Mouse (Mus musculus): ENCODE data around the gene Pld1. TPM values are rescaled to one million over a fixed set of nuclear protein-coding genes. Genes with fewer than 3 reads are reported as not detected.

Gene Pld1
- polyA plus RNA-seq, 1 experiment, result 9.0 TPM

DNA sequence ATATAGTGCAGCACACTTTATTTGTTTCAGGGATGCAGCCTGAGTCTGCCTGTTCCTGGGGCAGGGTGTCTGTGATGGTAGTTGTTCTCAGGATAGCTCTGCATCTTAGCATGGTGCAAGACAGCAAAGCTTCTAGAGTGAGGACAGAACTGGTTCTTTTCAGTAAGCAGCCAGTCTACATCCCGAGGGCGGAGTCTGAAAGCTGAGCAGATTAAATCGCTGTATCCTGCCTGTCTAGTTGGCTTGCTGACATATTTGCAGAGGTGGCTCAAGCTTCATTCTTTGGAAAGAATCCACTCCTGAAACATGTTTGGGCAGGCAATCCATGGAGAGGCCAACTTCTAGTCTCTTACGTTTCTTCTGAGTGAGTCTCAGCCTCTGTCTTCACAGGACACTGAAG, 69.9 kb downstream of the Pld1 start:
- 52% methylated on average over 4 of the region's 4 CpGs for WGBS
- H3K4me1 ChIP-seq (ENCODE audit: control insufficient read depth, insufficient read depth, low read length), result peaks cover 8% of the 10 kb centered on the region
- TF ChIP-seq CTCF (IDR thresholded peaks at IDR 0.05; ENCODE audit: insufficient read depth, low read length) (no peak), POLR2A (IDR thresholded peaks at IDR 0.05; ENCODE audit: borderline replicate concordance, extremely low read depth, low read depth, low read length) (no peak)
- no peak for DNase-seq
- H3K4me3 ChIP-seq (replicated peaks; ENCODE audit: extremely low read depth, low read depth, low read length), result no peak overlapping the region

GRCm38 (mm10) chr3:28012177-28012576, 73.7 kb downstream of the Pld1 start:
- Histone ChIP-seq H3K4me3 (replicated peaks; ENCODE audit: extremely low read depth, low read depth, low read length) (no peak overlapping the region), H3K4me1 (ENCODE audit: control insufficient read depth, insufficient read depth, low read length) (peaks cover 8% of the 10 kb centered on the region)
- no peak for DNase-seq
- WGBS, result 67% methylated on average over 7 of the region's 7 CpGs
- no peak for TF ChIP-seq POLR2A (IDR thresholded peaks at IDR 0.05; ENCODE audit: borderline replicate concordance, extremely low read depth, low read depth, low read length)
- no peak for TF ChIP-seq CTCF (IDR thresholded peaks at IDR 0.05; ENCODE audit: insufficient read depth, low read length)

DNA sequence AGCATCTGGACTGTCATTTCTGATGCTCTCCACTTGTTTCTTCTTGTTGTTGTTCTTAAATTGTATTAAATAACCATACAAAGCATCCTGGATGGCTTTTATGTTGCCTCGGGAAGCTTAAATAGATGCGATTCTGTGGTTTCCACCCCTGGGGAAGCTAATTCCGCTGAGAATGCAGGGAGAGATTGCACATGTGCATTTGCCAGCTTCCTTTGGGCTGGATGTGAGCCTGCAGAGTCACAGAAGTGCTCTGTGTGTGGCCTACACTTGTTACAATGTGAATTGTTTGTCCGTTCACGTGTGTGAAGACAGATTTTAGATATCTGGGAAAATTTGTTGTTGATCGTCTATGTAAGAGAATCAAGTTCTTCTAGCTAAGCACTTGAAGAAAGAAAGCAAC, 74.9 kb downstream of the Pld1 start:
- 71% methylated on average over 6 of the region's 6 CpGs for WGBS
- no peak for TF ChIP-seq POLR2A (IDR thresholded peaks at IDR 0.05; ENCODE audit: borderline replicate concordance, extremely low read depth, low read depth, low read length)
- DNase-seq, result no peak

GRCm38 (mm10) chr3:28017002-28017401, 78.5 kb downstream of the Pld1 start:
- TF ChIP-seq POLR2A (IDR thresholded peaks at IDR 0.05; ENCODE audit: borderline replicate concordance, extremely low read depth, low read depth, low read length) (no peak), CTCF (IDR thresholded peaks at IDR 0.05; ENCODE audit: insufficient read depth, low read length) (no peak)
- no peak for DNase-seq
- H3K4me1 ChIP-seq (ENCODE audit: control insufficient read depth, insufficient read depth, low read length), result peaks cover 5% of the 10 kb centered on the region
- 88% methylated on average over 2 of the region's 2 CpGs for WGBS
- no peak overlapping the region for H3K4me3 ChIP-seq (replicated peaks; ENCODE audit: extremely low read depth, low read depth, low read length)

More for the DNA sequence above, 74.9 kb downstream of the Pld1 start:
- H3K4me3 ChIP-seq (replicated peaks; ENCODE audit: extremely low read depth, low read depth, low read length), result no peak overlapping the region
- peaks cover 8% of the 10 kb centered on the region for H3K4me1 ChIP-seq (ENCODE audit: control insufficient read depth, insufficient read depth, low read length)

- 50% methylated on average over 4 of the region's 4 CpGs for WGBS
- Histone ChIP-seq H3K4me1 (ENCODE audit: control insufficient read depth, insufficient read depth, low read length) (peaks cover 2% of the 10 kb centered on the region; the same call in 1 of the 2 replicates), H3K4me3 (replicated peaks; ENCODE audit: extremely low read depth, low read depth, low read length) (no peak overlapping the region)
- TF ChIP-seq CTCF (IDR thresholded peaks at IDR 0.05; ENCODE audit: insufficient read depth, low read length) (no peak), POLR2A (IDR thresholded peaks at IDR 0.05; ENCODE audit: borderline replicate concordance, extremely low read depth, low read depth, low read length) (no peak)
- no peak for DNase-seq
These were observed 81.2 kb downstream of the Pld1 start for GRCm38 (mm10) chr3:28019727-28020126.

DNA sequence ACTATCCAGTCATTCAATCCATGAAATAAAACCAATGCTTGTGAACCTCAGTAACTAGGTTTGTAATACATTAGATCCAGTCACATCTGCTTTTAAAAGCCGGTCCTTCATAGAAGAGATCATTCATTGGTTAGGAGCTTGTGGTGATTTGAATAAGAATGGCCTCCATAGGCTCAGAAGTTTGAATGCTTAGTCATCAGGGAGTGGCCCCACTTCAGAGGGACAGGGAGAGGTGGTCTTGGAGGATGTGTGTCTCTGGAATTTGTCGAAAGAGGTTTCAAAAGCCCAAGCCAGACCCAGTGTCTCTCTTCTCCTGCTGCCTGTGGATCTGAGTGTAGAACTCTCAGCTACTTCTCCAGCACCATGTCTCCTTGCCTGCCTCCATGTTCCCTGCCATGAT, 81.9 kb downstream of the Pld1 start:
- TF ChIP-seq POLR2A (IDR thresholded peaks at IDR 0.05; ENCODE audit: borderline replicate concordance, extremely low read depth, low read depth, low read length) (no peak), CTCF (IDR thresholded peaks at IDR 0.05; ENCODE audit: insufficient read depth, low read length) (no peak)
- no peak for DNase-seq
- Histone ChIP-seq H3K4me1 (ENCODE audit: control insufficient read depth, insufficient read depth, low read length) (peaks cover 2% of the 10 kb centered on the region; the same call in 1 of the 2 replicates), H3K4me3 (replicated peaks; ENCODE audit: extremely low read depth, low read depth, low read length) (no peak overlapping the region)
- WGBS, result 91% methylated on average over 2 of the region's 2 CpGs

GRCm38 (mm10) chr3:28022191-28022590, 83.7 kb downstream of the Pld1 start:
- H3K4me3 ChIP-seq (replicated peaks; ENCODE audit: extremely low read depth, low read depth, low read length), result no peak overlapping the region
- H3K4me1 ChIP-seq (ENCODE audit: control insufficient read depth, insufficient read depth, low read length), result peaks cover 2% of the 10 kb centered on the region; the same call in 1 of the 2 replicates
- WGBS, result 70% methylated on average over 5 of the region's 5 CpGs
- DNase-seq, result no peak
- TF ChIP-seq CTCF (IDR thresholded peaks at IDR 0.05; ENCODE audit: insufficient read depth, low read length) (no peak), POLR2A (IDR thresholded peaks at IDR 0.05; ENCODE audit: borderline replicate concordance, extremely low read depth, low read depth, low read length) (no peak)

GRCm38 (mm10) chr3:28026876-28027275, 88.4 kb downstream of the Pld1 start:
- no peak for DNase-seq
- Histone ChIP-seq H3K4me1 (ENCODE audit: control insufficient read depth, insufficient read depth, low read length) (peaks cover 1% of the 10 kb centered on the region; the same call in 1 of the 2 replicates), H3K4me3 (replicated peaks; ENCODE audit: extremely low read depth, low read depth, low read length) (no peak overlapping the region)
- WGBS, result 40% methylated on average over 3 of the region's 3 CpGs
- TF ChIP-seq POLR2A (IDR thresholded peaks at IDR 0.05; ENCODE audit: borderline replicate concordance, extremely low read depth, low read depth, low read length) (no peak), CTCF (IDR thresholded peaks at IDR 0.05; ENCODE audit: insufficient read depth, low read length) (no peak)

- DNase-seq, result no peak
- 64% methylated on average over 10 of the region's 10 CpGs for WGBS
- TF ChIP-seq CTCF (IDR thresholded peaks at IDR 0.05; ENCODE audit: insufficient read depth, low read length), result no peak
- no peak for TF ChIP-seq POLR2A (IDR thresholded peaks at IDR 0.05; ENCODE audit: borderline replicate concordance, extremely low read depth, low read depth, low read length)
- Histone ChIP-seq H3K4me3 (replicated peaks; ENCODE audit: extremely low read depth, low read depth, low read length) (no peak overlapping the region), H3K4me1 (ENCODE audit: control insufficient read depth, insufficient read depth, low read length) (peaks cover 4% of the 10 kb centered on the region; the same call in 1 of the 2 replicates)
These were observed 90.0 kb downstream of the Pld1 start for GRCm38 (mm10) chr3:28028456-28028855.

DNA sequence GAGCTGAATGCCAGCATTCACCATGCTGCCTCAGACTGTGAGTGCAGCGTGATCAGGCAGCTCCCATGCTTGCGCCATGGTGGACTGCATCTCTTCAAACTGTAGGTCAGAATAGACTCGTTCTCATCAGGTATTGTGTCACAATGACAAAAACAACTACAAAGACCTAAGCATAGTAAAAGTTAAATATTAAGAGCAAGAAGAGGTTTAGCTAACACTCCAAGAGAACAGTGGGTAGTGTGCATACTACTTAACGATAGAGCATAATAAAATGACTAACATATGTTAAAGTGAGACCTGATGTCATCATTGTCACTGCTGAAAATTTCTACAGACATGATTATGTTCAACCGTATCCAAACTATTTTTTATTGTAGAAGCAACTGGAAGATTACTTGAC, 92.4 kb downstream of the Pld1 start:
- TF ChIP-seq POLR2A (IDR thresholded peaks at IDR 0.05; ENCODE audit: borderline replicate concordance, extremely low read depth, low read depth, low read length), result no peak
- no peak for TF ChIP-seq CTCF (IDR thresholded peaks at IDR 0.05; ENCODE audit: insufficient read depth, low read length)
- 75% methylated on average over 5 of the region's 5 CpGs for WGBS
- DNase-seq, result no peak
- Histone ChIP-seq H3K4me1 (ENCODE audit: control insufficient read depth, insufficient read depth, low read length) (peaks cover 4% of the 10 kb centered on the region; the same call in 1 of the 2 replicates), H3K4me3 (replicated peaks; ENCODE audit: extremely low read depth, low read depth, low read length) (no peak overlapping the region)
